Mouse (Mus musculus) spleen, embryonic (tissue): ENCODE measurements around the gene Spib.

Experiments
- CTCF ChIA-PET: fragments of 350-600 bp; sonication (Branson Sonifier 250); formaldehyde crosslinking; loops from one replicate; lab custom pipeline; 2022; lab: Charles Lee

Gene Spib

DNA sequence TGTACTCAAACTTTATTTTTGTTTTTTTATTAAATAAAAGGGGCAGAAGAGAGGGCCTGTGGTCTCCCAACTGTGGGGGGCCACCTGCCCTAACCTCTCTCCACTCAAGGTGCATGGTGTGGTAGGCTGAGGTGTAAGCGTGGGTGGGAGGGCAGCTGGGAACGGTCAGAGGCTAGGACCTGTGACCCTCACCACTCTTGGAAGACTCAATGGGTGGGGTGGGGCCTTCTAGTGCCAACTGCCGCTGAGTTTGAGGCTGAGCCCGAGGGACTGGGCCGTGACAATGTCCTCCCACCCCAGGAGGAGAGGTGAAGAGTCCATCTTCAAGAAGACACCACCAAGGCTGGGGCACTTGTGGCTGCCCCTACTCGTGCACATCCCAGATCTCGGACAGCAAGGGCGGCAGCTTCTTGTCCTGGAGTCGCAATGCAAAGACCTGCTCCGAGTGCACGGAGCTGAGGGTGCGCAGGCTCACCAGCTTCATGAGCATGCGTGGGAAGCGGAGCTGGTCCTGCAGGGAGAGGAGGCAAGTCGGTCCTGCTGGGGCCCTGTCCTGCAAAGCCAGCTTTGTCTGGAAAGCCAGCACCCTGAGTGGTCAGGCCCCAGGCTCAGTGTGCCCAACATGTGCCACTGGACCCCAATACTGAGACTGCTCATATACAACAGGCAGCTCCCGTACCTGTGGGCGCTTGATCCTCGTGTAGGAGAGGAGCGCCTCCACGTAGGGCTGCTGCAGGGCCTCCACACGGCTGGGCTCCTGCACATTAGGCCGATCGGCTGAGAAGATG is 17.9 kb upstream of the Spib start:
- CTCF ChIA-PET = no interaction called here

DNA sequence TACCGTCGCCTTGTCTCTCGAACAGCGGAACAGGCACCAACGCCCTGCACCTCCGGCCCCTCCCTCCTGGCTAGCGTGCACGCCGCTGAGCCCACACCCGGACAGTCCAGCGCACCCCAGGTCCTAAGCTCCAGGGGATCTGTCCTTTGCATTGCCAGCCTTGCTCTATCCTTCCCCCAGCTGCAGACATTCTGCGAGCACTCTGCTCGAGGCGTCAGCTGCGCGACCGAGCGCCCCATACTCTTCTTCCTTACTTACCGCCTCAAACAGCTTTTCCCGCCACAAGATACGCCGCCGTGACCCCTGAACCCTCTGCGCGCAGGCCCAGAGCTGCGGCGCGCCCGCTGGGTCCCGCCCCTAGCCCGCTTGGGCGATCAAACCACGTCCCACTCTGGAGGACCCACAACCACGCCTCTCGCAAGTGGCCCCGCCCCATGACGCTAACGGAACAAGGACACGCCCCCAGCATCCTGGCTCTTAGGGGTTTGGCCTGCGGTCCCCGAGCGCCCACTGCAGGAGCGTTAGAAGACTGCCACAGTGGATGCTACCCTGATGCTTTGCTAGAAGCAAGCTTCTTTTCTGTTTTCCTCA is 16.7 kb upstream of the Spib start, which contains the start of gene Pold1:
TSS of gene Pold1 (minus strand) at position 353 of the 591 bp plus-strand sequence.
- CTCF ChIA-PET = interaction anchor here (0.6 to 1.6 kb wide), 5 partner anchors 19 to 50 kb away, joined by 3 to 10 read pairs (median 5); no protein-coding TSS in a partner anchor

GRCm38 (mm10) chr7:44547725-44548124 is 15.9 kb upstream of the Spib start:
- CTCF ChIA-PET = interaction anchor here (0.6 to 1.6 kb wide), 4 partner anchors 16 to 35 kb away, joined by 3 to 10 read pairs (median 6); no protein-coding TSS in a partner anchor

- CTCF ChIA-PET = interaction anchor here (0.8 to 1.2 kb wide), 3 partner anchors 15 to 25 kb away, joined by 3 to 4 read pairs (median 3); no protein-coding TSS in a partner anchor
Measured at GRCm38 (mm10) chr7:44547041-44547440, 15.2 kb upstream of the Spib start.

- CTCF ChIA-PET = interaction anchor here (0.9 to 1.1 kb wide), 2 partner anchors 25 to 240 kb away, joined by 3 read pairs; partner anchors contain the start of gene Clec11a
Measured at GRCm38 (mm10) chr7:44546274-44546673, 14.4 kb upstream of the Spib start.

- CTCF ChIA-PET = interaction anchor here (0.6 kb wide), 1 partner anchor 11 kb away, joined by 10 read pairs; the partner anchor contains the start of gene Nr1h2
Measured at GRCm38 (mm10) chr7:44543071-44543470, 11.2 kb upstream of the Spib start.

DNA sequence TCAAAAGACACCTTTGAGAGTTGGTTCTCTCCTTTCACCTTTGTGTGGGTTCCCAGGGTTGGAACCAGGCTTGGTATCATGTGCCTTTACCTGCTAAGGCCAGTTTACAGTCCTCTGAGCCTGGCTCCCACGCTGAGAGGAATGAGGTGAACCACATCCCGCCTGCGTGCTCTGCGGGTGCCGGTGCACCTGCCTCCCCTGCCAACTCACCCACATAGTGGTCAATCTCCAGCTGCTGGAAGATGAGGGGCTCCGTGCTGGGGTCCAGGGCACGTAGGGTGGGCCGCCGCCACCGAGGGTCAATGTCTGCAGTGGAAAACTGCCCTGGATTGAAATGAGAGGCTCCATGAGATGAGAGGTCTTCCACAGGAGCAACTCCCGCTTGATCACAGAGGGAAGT is 10.7 kb upstream of the Spib start:
- CTCF ChIA-PET = no interaction called here

DNA sequence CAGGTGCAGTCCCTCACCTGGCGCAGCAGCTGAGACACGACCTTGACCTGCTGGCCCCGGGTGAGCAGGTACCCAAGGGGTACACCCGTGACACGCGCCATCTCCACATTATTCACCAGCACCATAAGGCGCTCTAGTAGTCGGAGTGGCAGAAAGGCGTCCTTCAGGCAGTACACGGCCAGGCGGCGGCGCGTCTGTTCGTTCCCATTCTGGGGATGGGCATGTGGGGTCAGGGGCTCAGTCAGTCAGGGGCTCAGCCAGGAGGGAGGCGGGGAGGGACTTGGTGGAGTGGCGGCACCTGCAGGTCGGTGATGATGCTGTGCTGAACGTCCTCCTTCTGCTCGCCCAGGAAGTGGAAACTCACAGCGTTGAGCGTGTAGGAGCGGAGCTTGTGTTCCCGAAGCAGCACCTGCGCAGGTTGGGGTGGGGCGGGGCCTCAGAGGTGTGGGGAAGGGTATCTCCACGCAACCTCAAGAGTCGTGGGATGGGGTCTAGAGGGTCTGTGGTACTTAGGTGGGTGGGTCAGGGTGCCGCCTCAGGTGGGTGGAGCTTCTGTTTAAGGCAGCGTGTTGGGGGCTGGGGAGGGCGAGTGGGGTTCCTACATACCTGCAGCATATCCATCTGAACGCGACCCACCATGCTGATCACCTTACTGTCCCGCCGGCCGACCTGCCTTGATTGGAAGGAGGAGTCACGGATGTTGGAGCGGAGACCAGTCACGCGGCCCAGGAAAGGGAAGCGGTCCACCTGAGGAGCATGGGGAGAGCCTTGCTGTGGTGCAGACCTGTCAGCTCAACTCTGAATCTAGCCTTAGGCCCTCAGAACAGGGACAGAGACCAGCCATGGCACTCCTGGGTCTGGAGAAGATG is 7.1 kb upstream of the Spib start:
- CTCF ChIA-PET = no interaction called here

DNA sequence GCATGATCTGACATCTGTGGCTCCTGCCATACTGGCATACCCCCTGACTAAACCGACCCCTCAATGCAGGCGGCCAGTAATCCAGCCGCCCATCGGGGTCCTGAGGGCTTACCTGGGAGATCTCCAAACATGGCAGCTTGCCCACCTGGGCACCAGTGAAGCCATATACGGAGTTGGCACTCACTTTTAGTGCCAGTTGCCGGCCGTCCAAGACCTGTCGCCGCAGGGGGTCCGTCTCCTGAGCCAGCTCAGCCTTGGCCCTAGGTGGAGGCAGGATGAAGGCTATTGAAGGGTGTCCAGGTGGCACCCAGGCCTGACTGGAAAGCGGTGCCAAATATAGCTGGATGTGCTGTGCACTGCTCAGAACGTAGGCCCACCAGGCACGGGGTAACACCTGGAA is 5.6 kb upstream of the Spib start:
- CTCF ChIA-PET = interaction anchor here (0.9 kb wide), 1 partner anchor 8 kb away, joined by 3 read pairs; no protein-coding TSS in a partner anchor

DNA sequence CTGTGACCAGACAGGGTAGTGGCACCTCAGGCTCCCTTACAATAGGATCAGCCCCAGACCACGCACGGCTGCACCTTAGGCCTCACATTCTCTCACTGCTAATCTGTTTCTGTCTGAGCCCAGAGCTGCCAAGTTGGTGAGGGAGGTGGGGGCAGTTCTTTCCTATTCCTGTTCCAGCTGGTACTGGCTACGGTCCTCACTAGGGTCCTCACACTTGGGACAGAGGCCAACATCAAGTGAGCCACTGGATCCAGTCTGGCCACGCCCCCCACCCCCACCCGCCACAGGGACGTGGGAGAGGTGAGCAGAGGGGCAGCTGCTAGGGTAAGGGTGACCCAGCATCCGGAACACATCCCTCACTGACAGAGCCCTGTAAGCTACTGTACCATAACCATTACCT is 5.1 kb upstream of the Spib start:
- CTCF ChIA-PET = interaction anchor here (0.9 to 2.0 kb wide), 2 partner anchors 8 to 11 kb away, joined by 3 to 6 read pairs; no protein-coding TSS in a partner anchor

DNA sequence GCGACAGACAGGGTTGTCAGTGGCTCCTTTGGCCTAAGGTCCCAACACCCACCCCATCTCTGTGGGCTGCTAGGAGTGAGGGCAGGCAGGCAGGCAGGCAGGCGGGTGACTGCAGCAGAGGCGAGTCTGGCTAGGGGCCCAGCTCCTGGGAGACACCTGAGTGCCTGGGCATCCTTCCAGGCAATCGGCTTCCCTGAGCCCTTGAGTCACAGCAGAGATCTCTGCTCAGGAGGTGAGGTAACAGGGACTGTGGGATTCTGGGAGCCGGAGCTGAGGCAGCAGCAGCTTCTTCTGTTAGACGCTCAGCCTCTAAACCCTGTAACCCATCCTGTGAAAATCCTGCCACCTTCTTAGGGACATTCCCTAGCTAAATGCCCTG is 4.7 kb upstream of the Spib start:
- CTCF ChIA-PET = interaction anchor here (0.6 to 2.0 kb wide), 3 partner anchors 9 to 758 kb away, joined by 3 to 6 read pairs (median 6); no protein-coding TSS in a partner anchor

DNA sequence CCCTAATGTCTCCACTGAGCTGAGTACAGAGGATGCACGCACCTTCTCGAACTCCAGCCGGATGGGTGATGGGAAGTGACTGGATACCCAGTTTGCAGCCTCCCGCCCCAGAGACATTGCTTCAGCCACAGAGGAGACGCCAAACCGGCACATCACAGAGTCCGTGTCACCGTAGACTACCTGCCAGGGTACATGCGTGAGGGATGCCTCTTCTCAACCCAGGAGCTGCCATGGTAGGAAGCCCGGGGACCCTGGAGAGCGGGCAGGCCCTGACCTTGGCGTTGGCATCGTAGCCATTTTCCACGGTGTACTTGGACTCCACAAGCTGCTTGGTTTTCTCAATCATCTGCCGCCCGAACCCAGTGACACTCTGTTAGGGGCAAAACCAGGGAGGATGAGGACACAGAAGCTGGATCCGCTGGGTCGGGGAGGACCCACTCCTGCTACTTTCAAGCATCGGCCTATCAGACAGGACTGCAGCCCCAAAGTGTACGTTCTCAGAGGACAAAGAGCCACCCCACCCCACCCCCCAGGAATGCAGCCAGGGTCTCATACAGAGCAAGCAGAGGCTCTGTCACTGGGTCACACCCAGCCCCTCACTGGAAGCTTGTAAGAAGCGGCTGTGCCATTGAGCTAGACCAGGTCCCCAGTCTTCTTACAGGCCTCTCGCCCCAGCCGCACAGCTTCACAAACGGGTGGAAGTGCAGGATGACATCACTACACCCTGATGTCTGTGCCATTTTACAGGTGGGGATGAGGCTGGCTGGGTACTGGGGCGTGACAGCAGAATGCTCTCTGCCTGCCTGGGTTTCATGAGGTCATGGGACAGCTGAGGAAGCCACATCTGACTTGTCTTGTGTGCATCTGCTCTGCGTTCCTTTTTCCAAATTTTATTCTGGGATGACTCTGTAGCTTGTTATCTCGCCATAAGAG is 4.1 kb upstream of the Spib start:
- CTCF ChIA-PET = interaction anchor here (0.6 to 2.0 kb wide), 2 partner anchors 10 to 758 kb away, joined by 6 read pairs; no protein-coding TSS in a partner anchor

DNA sequence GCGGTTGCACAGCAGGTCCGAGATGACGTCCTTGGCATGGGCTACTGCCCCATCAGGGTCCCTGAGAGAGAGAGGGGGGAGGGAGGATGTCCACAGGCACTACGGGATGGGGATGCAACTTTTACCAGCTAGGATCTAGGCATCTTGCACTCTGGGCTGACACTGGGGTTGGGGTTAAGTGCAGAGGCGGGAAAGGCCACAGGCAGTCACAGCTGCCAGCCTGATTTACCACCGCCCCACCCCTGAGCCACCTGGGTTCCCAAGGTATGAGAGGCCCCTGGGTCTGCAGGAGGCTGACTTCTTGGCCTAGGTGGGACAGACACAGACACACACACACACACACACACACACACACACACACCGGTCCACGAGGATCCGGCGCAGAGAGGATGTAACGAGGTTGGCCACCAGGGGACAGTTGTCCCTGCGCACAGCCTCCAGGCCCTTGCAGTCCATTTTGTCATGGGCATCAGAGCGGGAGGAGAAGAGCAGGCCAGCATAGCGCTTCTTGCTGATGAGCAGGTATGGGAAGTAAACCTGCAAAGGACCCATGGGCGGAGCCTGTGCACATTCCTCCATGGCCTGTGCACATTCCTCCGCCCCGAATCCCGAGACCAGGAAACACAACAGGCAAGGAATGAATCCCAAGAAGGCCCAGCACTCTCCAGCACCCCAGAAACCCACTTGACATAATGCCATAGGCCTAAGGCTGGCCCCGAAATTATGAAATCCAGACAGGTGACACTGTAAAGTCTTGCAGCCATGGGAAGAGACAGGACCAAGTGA is 3.0 kb upstream of the Spib start:
- CTCF ChIA-PET = interaction anchor here (2.0 kb wide), 1 partner anchor 9 kb away, joined by 6 read pairs; no protein-coding TSS in a partner anchor

DNA sequence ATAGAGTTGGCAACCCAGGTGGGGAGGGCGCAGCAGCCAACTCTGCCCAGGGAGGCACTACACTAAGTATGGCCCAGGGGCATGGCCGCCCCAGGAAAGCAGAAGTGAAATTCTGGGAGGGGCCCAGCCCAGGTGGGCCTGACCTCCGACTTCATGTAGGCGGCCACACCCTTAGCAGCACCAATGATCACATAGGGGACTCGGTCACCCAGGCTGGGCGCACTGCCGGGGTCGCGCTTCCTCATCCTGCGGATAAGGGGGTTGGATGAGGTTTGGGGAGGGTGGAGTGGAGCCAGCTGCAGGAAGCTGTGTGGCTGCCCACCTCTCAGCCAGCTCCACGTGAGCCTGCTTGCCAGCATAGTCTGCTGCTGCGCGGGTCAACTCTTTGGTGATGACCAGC is 2.4 kb upstream of the Spib start:
- CTCF ChIA-PET = no interaction called here

DNA sequence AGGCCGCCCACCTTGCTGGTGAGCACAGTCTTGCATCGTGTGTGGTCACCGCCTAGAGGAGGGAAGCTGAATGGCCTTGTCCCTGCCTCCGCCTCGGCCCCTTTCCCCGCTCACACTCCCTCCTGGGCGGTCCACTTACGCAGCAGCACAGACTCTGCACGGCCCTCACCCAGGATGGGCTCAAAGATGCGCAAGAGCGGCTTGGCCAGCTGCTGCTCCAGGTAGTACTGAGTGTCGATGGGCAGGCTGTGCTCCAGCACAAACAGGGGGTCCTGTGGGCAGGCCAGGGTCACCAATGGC is 1.8 kb upstream of the Spib start:
- CTCF ChIA-PET = no interaction called here

- CTCF ChIA-PET = interaction anchor here (1.2 kb wide), 1 partner anchor 12 kb away, joined by 3 read pairs; no protein-coding TSS in a partner anchor
Measured at GRCm38 (mm10) chr7:44532918-44533745, 1.3 kb upstream of the Spib start.

DNA sequence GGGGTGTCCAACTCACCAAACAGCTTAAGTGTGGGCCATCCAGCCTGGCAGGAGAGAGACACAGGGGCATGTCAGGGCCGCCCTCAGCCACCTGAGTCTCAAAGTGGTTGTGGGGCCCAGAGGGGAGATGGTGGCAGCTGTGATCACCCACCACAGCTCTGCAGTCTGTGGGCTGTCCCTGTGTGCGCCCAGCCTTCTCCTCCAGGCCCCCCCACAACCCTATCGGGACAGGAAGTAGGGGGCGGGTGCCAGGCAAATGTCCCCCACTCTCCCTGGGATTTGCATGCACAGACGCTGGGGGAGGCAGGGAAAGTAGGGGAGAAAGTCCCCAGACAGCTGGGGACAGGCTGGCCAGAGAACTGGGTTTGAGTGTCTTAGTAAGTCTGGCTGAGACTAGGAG is 664 bp downstream of the Spib start:
- CTCF ChIA-PET = interaction anchor here (0.6 to 0.8 kb wide), 3 partner anchors 9 to 34 kb away, joined by 3 to 4 read pairs (median 3); no protein-coding TSS in a partner anchor

- CTCF ChIA-PET = interaction anchor here (1.5 to 1.7 kb wide), 2 partner anchors 17 to 18 kb away, joined by 4 read pairs; partner anchors contain the start of gene Pold1
Measured at GRCm38 (mm10) chr7:44530507-44530906, 1.4 kb downstream of the Spib start.
